Mouse (Mus musculus): ENCODE results near the gene Mfrp.

- TF ChIP-seq CTCF (IDR thresholded peaks at IDR 0.05; ENCODE audit: control insufficient read depth, insufficient read depth, insufficient read length) = no peak
- TF ChIP-seq MAX (IDR thresholded peaks at IDR 0.05) = no peak
- no peak for TF ChIP-seq USF1 (IDR thresholded peaks at IDR 0.05; ENCODE audit: low read depth)
Observed at GRCm38 (mm10) chr9:44135731-44136411, 34.3 kb downstream of the Mfrp start.

Measured in C2C12 (cell line).